Mouse (Mus musculus): ENCODE results near the gene Cdc27.

The Cdc27 gene

GRCm38 (mm10) chr11:104550406-104550974, at the start of gene Cdc27, which contains the start of gene Myl4:
Gene Cdc27 (minus strand): TSS chr11:104550620.
Gene Myl4 (plus strand): TSS chr11:104550663.
- DNase-seq: peak; percentile 99 to 100

- peak; percentile 31 to 35 for DNase-seq
Measured at GRCm38 (mm10) chr11:104599265-104599945, 49.0 kb upstream of the Cdc27 start.

GRCm38 (mm10) chr11:104596365-104596764, 45.9 kb upstream of the Cdc27 start:
- DNase-seq: no peak

- no peak for DNase-seq
Measured at GRCm38 (mm10) chr11:104592066-104592835, 41.8 kb upstream of the Cdc27 start.

GRCm38 (mm10) chr11:104590148-104590547, 39.7 kb upstream of the Cdc27 start:
- peak; percentile 80 to 90 for DNase-seq

GRCm38 (mm10) chr11:104589570-104589969, 39.1 kb upstream of the Cdc27 start:
- DNase-seq: no peak

GRCm38 (mm10) chr11:104588513-104588912, 38.1 kb upstream of the Cdc27 start:
- DNase-seq: no peak

GRCm38 (mm10) chr11:104587904-104588303, 37.5 kb upstream of the Cdc27 start:
- DNase-seq: no peak

- no peak for DNase-seq
Measured at GRCm38 (mm10) chr11:104585495-104585894, 35.1 kb upstream of the Cdc27 start.

GRCm38 (mm10) chr11:104582630-104583364, 32.4 kb upstream of the Cdc27 start:
- DNase-seq: no peak

GRCm38 (mm10) chr11:104582308-104582606, 31.8 kb upstream of the Cdc27 start:
- DNase-seq: no peak

GRCm38 (mm10) chr11:104581446-104582307, 31.3 kb upstream of the Cdc27 start:
- DNase-seq: no peak

GRCm38 (mm10) chr11:104580606-104581005, 30.2 kb upstream of the Cdc27 start:
- DNase-seq: no peak

- no peak for DNase-seq
Measured at GRCm38 (mm10) chr11:104580091-104580490, 29.7 kb upstream of the Cdc27 start.

GRCm38 (mm10) chr11:104579575-104579974, 29.2 kb upstream of the Cdc27 start:
- DNase-seq: no peak

- DNase-seq: no peak
Measured at GRCm38 (mm10) chr11:104579084-104579483, 28.7 kb upstream of the Cdc27 start.

GRCm38 (mm10) chr11:104578074-104578473, 27.7 kb upstream of the Cdc27 start:
- no peak for DNase-seq

GRCm38 (mm10) chr11:104576772-104577612, 26.6 kb upstream of the Cdc27 start:
- no peak for DNase-seq

- DNase-seq: no peak
Measured at GRCm38 (mm10) chr11:104572566-104572965, 22.1 kb upstream of the Cdc27 start.

GRCm38 (mm10) chr11:104572091-104572490, 21.7 kb upstream of the Cdc27 start:
- DNase-seq: no peak

GRCm38 (mm10) chr11:104571373-104571772, 21.0 kb upstream of the Cdc27 start:
- DNase-seq: peak; percentile 20 to 27

All from cerebellum, postnatal 36 days (tissue).